Mouse (Mus musculus): Measurements from ENCODE around the gene Prrxl1. TPM values are rescaled to one million over a fixed set of nuclear protein-coding genes. Genes with fewer than 3 reads are reported as not detected.

The Prrxl1 gene
- polyA plus RNA-seq (2012; rRNA removed), result not detected in 2 replicates

DNA sequence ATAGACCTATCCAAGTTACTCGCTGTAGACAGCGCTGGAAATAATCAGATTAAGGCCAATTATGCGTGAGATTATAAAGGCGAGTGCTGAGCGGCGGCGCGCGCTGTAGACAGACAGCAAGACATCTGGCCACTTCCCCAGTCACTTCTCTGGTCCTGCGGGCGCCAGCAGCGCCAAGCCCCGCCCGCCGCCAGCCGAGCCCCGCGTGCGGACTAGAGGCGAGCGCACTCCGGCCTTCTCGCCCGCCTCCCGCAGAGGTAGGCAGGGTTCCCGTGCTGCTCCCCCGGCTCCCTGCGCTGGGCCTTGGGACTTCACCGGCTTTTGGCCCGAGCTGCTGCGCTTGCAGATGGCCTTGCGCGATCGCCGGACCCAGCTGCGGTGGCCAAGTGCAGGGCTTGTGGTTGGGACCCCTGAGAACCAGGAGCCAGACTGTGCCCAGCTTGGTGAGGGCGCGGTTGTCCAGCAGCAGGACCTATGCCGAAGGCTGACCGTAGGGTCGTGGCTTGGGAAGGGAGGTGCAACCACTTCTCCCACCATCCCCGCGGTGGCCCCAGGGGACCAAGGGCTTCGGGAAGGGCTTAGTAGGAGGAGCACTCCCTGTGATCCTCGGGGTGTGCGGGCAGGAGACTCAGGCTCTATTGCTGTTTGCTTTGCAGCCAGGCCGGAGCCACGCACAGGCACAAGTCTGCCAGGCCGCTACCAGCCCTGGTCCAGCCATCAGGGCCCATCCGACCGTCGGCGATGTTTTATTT is at the start of gene Prrxl1:
Gene Prrxl1 (plus strand): TSS at position 118 of the 752 bp plus-strand sequence.
- no peak within 1 kb of the TSS for H3K4me3 ChIP-seq (ENCODE audit: low read depth, low read length)
- 2% methylated on average over 53 of the region's 53 CpGs for WGBS

DNA sequence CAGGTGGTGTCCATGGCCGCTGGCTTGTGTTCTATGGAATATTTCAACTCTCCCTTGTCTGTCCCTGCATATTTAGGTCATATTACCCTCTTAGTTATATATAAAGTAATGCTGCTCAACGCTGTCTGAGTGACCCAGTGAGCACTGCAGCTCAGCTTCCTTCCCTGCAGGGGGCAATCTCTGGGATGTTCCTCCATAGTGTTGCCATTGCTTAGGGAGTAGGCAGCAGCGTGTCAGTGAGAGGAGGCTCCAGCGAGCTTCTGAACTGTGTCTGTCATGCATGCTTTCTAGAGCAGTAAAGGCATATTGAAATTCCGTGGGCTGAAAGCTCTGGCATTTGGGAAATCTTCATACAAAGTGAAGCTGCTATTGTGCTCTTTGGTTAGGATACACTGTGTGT is 47.4 kb upstream of the Prrxl1 start:
- no peak for TF ChIP-seq CTCF (IDR thresholded peaks at IDR 0.05; ENCODE audit: extremely low read depth, insufficient read length, insufficient replicate concordance, low read depth, low read length)
- no peak for TF ChIP-seq POLR2A (IDR thresholded peaks at IDR 0.05; ENCODE audit: low read depth, low read length)
- peaks cover 27% of the 10 kb centered on the region for H3K36me3 ChIP-seq (ENCODE audit: control insufficient read depth, insufficient read depth, low read length)
- no peak overlapping the region for H3K4me3 ChIP-seq (ENCODE audit: low read depth, low read length)
- H3K27me3 ChIP-seq (ENCODE audit: control insufficient read depth, insufficient read depth, low read length), result no peaks in the 10 kb centered on the region
- H3K4me1 ChIP-seq (ENCODE audit: control insufficient read depth, insufficient read depth, insufficient read length, low read length), result no peaks in the 10 kb centered on the region
- H3K27ac ChIP-seq (ENCODE audit: insufficient read depth, low read depth, low read length), result no peak overlapping the region
- 87% methylated on average over 5 of the region's 5 CpGs for WGBS

More for the DNA sequence above, at the start of gene Prrxl1:
- H3K27ac ChIP-seq (ENCODE audit: insufficient read depth, low read depth, low read length), result no peak within 1 kb of the TSS
- peaks cover 42% of the 10 kb centered on the region for H3K27me3 ChIP-seq (ENCODE audit: control insufficient read depth, insufficient read depth, low read length)
- H3K4me1 ChIP-seq (ENCODE audit: control insufficient read depth, insufficient read depth, insufficient read length, low read length), result peaks cover 3% of the 10 kb centered on the region; the same call in 1 of the 2 replicates
- no peak for TF ChIP-seq CTCF (IDR thresholded peaks at IDR 0.05; ENCODE audit: extremely low read depth, insufficient read length, insufficient replicate concordance, low read depth, low read length)
- TF ChIP-seq POLR2A (IDR thresholded peaks at IDR 0.05; ENCODE audit: low read depth, low read length), result no peak
- no peaks in the 10 kb centered on the region for H3K36me3 ChIP-seq (ENCODE audit: control insufficient read depth, insufficient read depth, low read length)

DNA sequence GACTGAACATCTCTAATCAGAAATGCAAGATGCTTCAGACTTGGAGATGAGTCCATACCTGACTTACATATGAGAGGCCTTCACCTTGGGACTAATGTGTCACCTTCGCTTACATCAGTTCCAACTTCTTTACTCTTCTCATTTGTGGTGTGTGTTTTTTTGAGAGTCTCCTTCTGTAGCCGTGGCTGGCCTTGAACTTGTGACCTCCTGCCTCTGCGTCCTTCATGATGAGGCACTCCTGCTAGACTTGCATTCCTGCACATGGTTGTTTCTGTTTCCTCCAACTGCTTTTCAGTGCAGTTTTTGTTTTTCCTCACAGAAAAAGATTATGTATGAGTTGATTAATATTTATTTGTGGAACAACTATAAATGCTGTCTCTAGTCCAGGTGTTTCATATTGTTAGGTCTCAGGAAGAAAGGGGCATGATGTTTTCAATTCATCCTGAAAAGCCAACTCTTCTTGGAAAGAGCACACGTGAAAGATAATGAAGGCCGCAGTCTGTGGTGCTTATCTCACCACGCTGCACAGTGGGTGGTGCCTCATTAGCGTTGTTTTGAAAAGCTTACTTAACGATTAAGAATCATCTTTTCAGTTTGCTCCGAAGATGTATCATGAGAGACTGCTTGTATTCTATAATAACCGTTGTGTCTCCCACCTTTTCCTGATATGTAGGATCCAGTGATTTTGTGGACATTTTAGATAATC is 45.9 kb upstream of the Prrxl1 start:
- no peaks in the 10 kb centered on the region for H3K27me3 ChIP-seq (ENCODE audit: control insufficient read depth, insufficient read depth, low read length)

DNA sequence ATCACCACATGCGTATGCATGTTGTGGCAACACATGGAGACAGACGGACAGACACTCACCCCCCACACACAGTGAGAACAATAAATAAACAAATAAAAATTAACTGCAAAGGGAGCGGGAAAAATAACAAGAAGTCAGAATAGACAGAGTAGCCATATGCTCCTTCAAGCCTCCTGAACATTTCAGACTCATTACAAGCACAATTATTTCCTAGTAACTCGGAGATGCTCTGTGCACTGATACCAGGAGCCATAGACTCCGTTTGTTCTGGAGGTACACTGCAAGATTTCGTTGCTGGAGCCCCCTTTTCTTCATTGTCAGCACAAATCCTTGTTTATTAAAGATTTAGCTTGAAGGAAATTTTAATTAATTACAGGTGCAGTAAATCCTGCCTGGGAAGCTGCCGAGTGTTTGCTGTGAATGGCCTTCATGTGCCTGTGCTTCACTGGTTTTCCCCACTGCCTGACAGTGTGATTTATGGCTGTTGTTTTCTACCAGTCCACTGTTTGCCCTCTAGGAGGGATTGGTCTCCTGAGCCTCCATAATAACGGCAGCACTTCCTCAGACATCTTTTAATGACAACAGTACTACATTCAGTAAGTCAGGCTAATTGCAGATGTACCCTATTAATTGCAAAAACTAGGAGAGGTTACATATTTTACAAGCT is 44.2 kb upstream of the Prrxl1 start:
- H3K4me1 ChIP-seq (ENCODE audit: control insufficient read depth, insufficient read depth, insufficient read length, low read length), result peaks cover under 1% of the 10 kb centered on the region; the same call in 1 of the 2 replicates
- no peaks in the 10 kb centered on the region for H3K27me3 ChIP-seq (ENCODE audit: control insufficient read depth, insufficient read depth, low read length)
- TF ChIP-seq POLR2A (IDR thresholded peaks at IDR 0.05; ENCODE audit: low read depth, low read length) (no peak), CTCF (IDR thresholded peaks at IDR 0.05; ENCODE audit: extremely low read depth, insufficient read length, insufficient replicate concordance, low read depth, low read length) (no peak)
- H3K4me3 ChIP-seq (ENCODE audit: low read depth, low read length), result no peak overlapping the region
- no peak overlapping the region for H3K27ac ChIP-seq (ENCODE audit: insufficient read depth, low read depth, low read length)
- WGBS, result 58% methylated on average over 8 of the region's 8 CpGs
- peaks cover 25% of the 10 kb centered on the region for H3K36me3 ChIP-seq (ENCODE audit: control insufficient read depth, insufficient read depth, low read length)

More for the DNA sequence above, 45.9 kb upstream of the Prrxl1 start:
- Histone ChIP-seq H3K4me3 (ENCODE audit: low read depth, low read length) (no peak overlapping the region), H3K36me3 (ENCODE audit: control insufficient read depth, insufficient read depth, low read length) (peaks cover 29% of the 10 kb centered on the region), H3K4me1 (ENCODE audit: control insufficient read depth, insufficient read depth, insufficient read length, low read length) (no peaks in the 10 kb centered on the region), H3K27ac (ENCODE audit: insufficient read depth, low read depth, low read length) (no peak overlapping the region)
- TF ChIP-seq CTCF (IDR thresholded peaks at IDR 0.05; ENCODE audit: extremely low read depth, insufficient read length, insufficient replicate concordance, low read depth, low read length) (no peak), POLR2A (IDR thresholded peaks at IDR 0.05; ENCODE audit: low read depth, low read length) (no peak)
- WGBS, result 81% methylated on average over 10 of the region's 10 CpGs

DNA sequence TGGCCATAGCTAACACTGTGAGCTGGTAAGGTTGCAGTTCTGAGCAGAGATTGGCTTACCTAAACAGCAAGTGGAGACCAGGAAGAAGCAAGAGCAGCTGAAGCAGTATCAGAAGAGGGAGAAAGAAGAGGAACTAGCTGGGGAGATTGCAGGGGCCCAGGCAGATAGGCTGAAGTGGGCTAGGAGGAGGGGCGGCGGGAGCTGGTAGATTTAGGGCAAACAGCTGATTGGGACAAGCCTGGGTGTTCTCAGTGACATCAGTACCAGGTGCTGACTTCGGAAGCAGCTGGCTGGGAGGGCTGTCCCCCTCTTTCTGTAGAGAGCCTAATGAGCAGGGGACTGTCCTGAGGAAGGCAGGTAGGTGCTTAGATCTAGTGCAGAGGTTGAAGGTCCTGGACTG is 37.8 kb upstream of the Prrxl1 start:
- Histone ChIP-seq H3K4me3 (ENCODE audit: low read depth, low read length) (no peak overlapping the region), H3K27ac (ENCODE audit: insufficient read depth, low read depth, low read length) (0 out of 2 replicates have a peak overlapping the region, but pooled peaks have one; percentile 2), H3K4me1 (ENCODE audit: control insufficient read depth, insufficient read depth, insufficient read length, low read length) (peaks cover 8% of the 10 kb centered on the region), H3K36me3 (ENCODE audit: control insufficient read depth, insufficient read depth, low read length) (peaks cover 32% of the 10 kb centered on the region), H3K27me3 (ENCODE audit: control insufficient read depth, insufficient read depth, low read length) (no peaks in the 10 kb centered on the region)
- TF ChIP-seq POLR2A (IDR thresholded peaks at IDR 0.05; ENCODE audit: low read depth, low read length) (no peak), CTCF (IDR thresholded peaks at IDR 0.05; ENCODE audit: extremely low read depth, insufficient read length, insufficient replicate concordance, low read depth, low read length) (no peak)
- 64% methylated on average over 3 of the region's 3 CpGs for WGBS

DNA sequence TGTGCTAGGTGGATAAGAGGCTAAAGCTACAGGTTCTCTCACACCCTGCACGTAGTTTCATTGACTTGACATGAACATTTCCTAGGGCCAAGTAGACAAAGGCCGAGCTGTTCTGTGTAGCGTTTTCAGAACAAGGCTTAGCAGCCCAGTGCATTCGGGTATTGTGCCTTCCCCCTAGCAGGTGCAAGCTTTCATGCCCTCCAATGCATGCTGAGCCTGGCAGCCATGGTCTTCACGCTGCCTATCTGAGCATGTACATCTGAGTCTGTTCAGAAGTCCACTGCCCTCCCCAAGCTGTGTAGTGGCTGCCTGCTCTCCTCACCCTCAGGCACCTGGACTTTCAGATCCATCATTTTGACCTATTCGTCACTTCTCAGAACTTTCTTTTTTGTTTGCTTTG is 35.5 kb upstream of the Prrxl1 start:
- H3K27ac ChIP-seq (ENCODE audit: insufficient read depth, low read depth, low read length), result no peak overlapping the region
- H3K36me3 ChIP-seq (ENCODE audit: control insufficient read depth, insufficient read depth, low read length), result peaks cover 46% of the 10 kb centered on the region
- H3K27me3 ChIP-seq (ENCODE audit: control insufficient read depth, insufficient read depth, low read length), result no peaks in the 10 kb centered on the region
- H3K4me3 ChIP-seq (ENCODE audit: low read depth, low read length), result no peak overlapping the region
- TF ChIP-seq POLR2A (IDR thresholded peaks at IDR 0.05; ENCODE audit: low read depth, low read length) (no peak), CTCF (IDR thresholded peaks at IDR 0.05; ENCODE audit: extremely low read depth, insufficient read length, insufficient replicate concordance, low read depth, low read length) (no peak)
- H3K4me1 ChIP-seq (ENCODE audit: control insufficient read depth, insufficient read depth, insufficient read length, low read length), result peaks cover 8% of the 10 kb centered on the region
- WGBS, result 94% methylated on average over 6 of the region's 6 CpGs

Data from small intestine, adult 2 months (tissue).